ENCODE assay signal across 17 mouse cellular contexts in the genomic region with DNA sequence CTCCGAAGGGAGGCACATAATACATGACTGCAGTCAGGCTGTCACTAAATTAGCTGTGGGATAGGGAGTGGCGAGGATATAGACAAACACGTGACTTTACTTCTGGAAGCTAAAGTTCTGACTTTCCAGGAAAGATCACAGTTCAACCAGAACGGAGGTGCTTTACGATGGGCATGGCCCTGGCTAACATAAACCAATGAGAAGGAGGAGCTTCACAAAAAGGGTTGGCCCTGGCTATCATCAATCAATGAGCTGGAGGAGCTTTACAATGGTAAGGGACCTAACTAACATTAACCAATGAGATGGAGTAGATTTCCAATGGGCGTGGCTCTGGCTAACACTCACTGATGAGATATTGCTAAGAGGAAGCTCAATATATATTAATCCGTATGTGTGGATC.
"Had no signal": no experiment of that assay in that cellular context is flagged by ENCODE, and none has a peak within 500 bp of the region (broad histone marks: within the 10 kb centered on the region; RNA-seq: fewer than 3 reads in every experiment).

No protein-coding gene starts in this region.

- H3K27me3 ChIP-seq: limb, embryonic 15.5 days; megakaryocyte, embryonic 14.5 days had no signal

- H3K9ac ChIP-seq: limb, embryonic 15.5 days; liver, embryonic 14.5 days; liver, postnatal 0 days; lung, embryonic 14.5 days had no signal

- H3K4me1 ChIP-seq: megakaryocyte, embryonic 14.5 days had no signal

- H3K27ac ChIP-seq: kidney, postnatal 0 days; left cerebral cortex, adult 2 months; limb, embryonic 15.5 days; liver, embryonic 14.5 days; stomach, postnatal 0 days had no signal

- H3K4me2 ChIP-seq: limb, embryonic 15.5 days; liver, embryonic 11.5 days; lung, embryonic 14.5 days; midbrain, embryonic 11.5 days had no signal

- H3K9me3 ChIP-seq: limb, embryonic 15.5 days had no signal

- H3K4me3 ChIP-seq: left cerebral cortex, adult 2 months; limb, embryonic 15.5 days; megakaryocyte, embryonic 14.5 days had no signal

- ATAC-seq: liver, postnatal 0 days; lung, postnatal 0 days had no signal

- DNase-seq: kidney, adult 2 months; kidney, postnatal 25 days; layer of hippocampus, postnatal 36 days; liver, postnatal 0 days; lung, embryonic 14.5 days; midbrain, embryonic 14.5 days; right cerebral cortex, postnatal 4 days; thymus, postnatal 25 days had no signal

- H3K36me3 ChIP-seq: limb, embryonic 15.5 days had no signal
